Mouse (Mus musculus): ENCODE measurements at regions not wholly inside any gene's neighbourhood (a gene's known extent, or its start where the extent isn't known, plus 50 kb on each side); places are given as distances from the start of the nearest gene placed in this dataset.

- DNase-seq, result no peak
These were observed 244.4 kb downstream of the Ttc32 start for GRCm38 (mm10) chr12:9274181-9274580.

- DNase-seq, result no peak
These were observed 245.9 kb downstream of the Ttc32 start for GRCm38 (mm10) chr12:9275697-9276096.

GRCm38 (mm10) chr12:9278735-9279134 lies 248.9 kb downstream of the Ttc32 start:
- no peak for DNase-seq

- DNase-seq, result no peak
These were observed 250.3 kb downstream of the Ttc32 start for GRCm38 (mm10) chr12:9279893-9280605.

- no peak for DNase-seq
These were observed 257.5 kb downstream of the Ttc32 start for GRCm38 (mm10) chr12:9287271-9287670.

GRCm38 (mm10) chr12:9292656-9293055 lies 262.9 kb downstream of the Ttc32 start:
- no peak for DNase-seq

GRCm38 (mm10) chr12:9295211-9295610 lies 265.4 kb downstream of the Ttc32 start:
- no peak for DNase-seq

GRCm38 (mm10) chr12:9298848-9299655 lies 269.3 kb downstream of the Ttc32 start:
- no peak for DNase-seq

GRCm38 (mm10) chr12:9304146-9304545 lies 265.8 kb upstream of the Osr1 start:
- no peak for DNase-seq

- DNase-seq, result no peak
These were observed 231.8 kb upstream of the Osr1 start for GRCm38 (mm10) chr12:9337891-9338672.

- no peak for DNase-seq
These were observed 231.1 kb upstream of the Osr1 start for GRCm38 (mm10) chr12:9338801-9339231.

GRCm38 (mm10) chr12:9340769-9341168 lies 229.1 kb upstream of the Osr1 start:
- no peak for DNase-seq

GRCm38 (mm10) chr12:9345359-9345758 lies 224.6 kb upstream of the Osr1 start:
- no peak for DNase-seq

- no peak for DNase-seq
These were observed 214.4 kb upstream of the Osr1 start for GRCm38 (mm10) chr12:9355512-9355911.

GRCm38 (mm10) chr12:9357856-9358255 lies 212.1 kb upstream of the Osr1 start:
- no peak for DNase-seq

GRCm38 (mm10) chr12:9358872-9359271 lies 211.0 kb upstream of the Osr1 start:
- no peak for DNase-seq

- DNase-seq, result no peak
These were observed 204.0 kb upstream of the Osr1 start for GRCm38 (mm10) chr12:9365931-9366330.

- DNase-seq, result no peak
These were observed 201.2 kb upstream of the Osr1 start for GRCm38 (mm10) chr12:9368682-9369081.

GRCm38 (mm10) chr12:9401956-9402355 lies 168.0 kb upstream of the Osr1 start:
- no peak for DNase-seq

GRCm38 (mm10) chr12:9404981-9405380 lies 164.9 kb upstream of the Osr1 start:
- no peak for DNase-seq

- no peak for DNase-seq
These were observed 150.6 kb upstream of the Osr1 start for GRCm38 (mm10) chr12:9419311-9419710.

- DNase-seq, result no peak
These were observed 139.3 kb upstream of the Osr1 start for GRCm38 (mm10) chr12:9430656-9431055.

- peak; percentile 1 to 5 for DNase-seq
These were observed 131.2 kb upstream of the Osr1 start for GRCm38 (mm10) chr12:9438575-9439161.

Measured in cerebellum, postnatal 14 days (tissue).